Mouse (Mus musculus) thymus, adult 2 months (tissue): ENCODE data around the gene Abr.

ENCODE experiments used
- CTCF ChIP-seq: fragments of 200-500 bp; IDR thresholded peaks from 2 replicates; pipeline ENCODE4 v1.5.1; 2012; ENCODE audit warnings: mild to moderate bottlenecking, control low read depth, low read length, moderate library complexity, borderline replicate concordance; ENCODE audit not compliant: control insufficient read depth, poor library complexity, insufficient read depth; ENCODE audit errors: extremely low read depth
- POLR2A ChIP-seq: fragments of 200-500 bp; IDR thresholded peaks from 2 replicates; pipeline ENCODE4 v1.6.1; 2012; ENCODE audit warnings: mild to moderate bottlenecking, low read length, control low read depth, moderate library complexity; ENCODE audit not compliant: control insufficient read depth, poor library complexity, insufficient read depth; ENCODE audit errors: extremely low read depth

DNA sequence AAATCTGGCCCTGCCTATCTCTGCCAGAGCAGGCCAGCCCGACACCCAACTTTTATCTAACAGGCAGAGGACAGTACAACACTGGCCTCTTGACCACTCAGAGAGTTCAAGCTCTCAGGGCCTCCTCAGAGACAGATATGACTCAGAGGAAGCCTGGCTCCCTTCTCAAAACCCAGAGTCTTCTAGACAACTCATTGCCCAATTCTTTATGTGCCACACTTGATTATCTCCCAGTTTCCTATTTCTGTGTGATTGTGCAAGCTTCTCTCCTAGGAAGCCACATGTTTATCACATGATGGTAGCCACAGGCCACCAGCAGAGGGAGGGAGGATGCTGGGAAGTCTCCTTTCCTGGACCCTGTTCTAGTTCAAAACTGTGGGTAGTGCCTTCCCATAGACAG is 34.8 kb downstream of the Abr start:
- TF ChIP-seq CTCF (no peak), POLR2A (no peak)
